Mouse (Mus musculus): ENCODE results near the gene Odf3b.

Odf3b gene

DNA sequence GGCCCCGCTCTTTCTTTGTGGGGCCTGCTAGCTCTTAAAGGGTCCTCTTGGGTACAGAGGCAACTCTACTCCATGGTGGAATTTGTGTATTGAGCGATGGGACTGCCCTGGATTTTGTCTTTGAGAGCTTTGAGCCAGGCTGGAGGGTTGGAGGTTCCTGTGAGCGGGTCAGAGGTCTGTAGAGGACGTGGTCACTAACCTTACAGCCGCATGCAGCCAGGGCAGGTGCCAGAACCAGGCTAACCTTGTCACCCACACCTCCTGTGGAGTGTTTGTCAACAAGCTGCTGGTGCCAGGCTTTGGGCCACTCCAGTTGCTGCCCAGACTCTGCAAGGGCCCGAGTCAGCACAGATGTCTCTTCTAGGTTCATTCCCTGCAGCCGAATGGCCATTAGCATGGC is 3.0 kb downstream of the Odf3b start:
- no peak for DNase-seq (ENCODE audit: low read depth in 1 of 2, low spot score in 2 of 2)

DNA sequence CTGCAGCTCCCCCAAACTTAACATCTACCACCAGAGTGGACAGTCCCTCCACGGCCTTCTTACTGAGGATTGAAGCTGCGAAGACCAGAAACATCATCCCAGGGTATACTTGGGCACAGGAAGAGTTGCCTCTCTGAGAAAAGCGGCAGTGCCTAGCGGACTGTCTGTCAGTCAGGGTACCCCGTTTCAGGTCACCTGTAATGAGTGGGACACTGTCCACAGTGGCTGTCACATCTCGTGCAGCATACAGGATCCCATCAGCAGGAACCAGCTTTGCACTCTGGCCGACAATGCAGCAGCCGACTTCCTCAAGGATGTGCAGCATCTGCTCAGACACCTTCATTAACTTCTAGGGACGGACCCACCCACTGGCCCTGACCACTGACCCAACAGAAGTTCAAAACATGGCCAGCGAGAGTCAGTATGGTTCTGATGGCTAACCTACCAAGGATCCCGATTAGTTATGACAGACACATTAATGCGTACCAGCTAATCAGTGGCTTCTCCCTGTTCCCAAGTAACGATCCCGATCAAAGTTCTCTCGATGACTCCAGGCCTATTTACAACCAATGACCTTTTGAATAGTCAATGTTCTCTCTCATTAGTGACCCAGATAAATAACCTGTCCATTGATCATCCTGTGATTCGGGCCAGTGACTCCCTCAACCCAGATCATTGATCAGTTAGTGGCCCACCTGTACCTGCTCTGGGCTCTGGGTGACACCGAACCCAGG is 4.1 kb downstream of the Odf3b start:
- DNase-seq (ENCODE audit: low read depth in 1 of 2, low spot score in 2 of 2) = no peak

DNA sequence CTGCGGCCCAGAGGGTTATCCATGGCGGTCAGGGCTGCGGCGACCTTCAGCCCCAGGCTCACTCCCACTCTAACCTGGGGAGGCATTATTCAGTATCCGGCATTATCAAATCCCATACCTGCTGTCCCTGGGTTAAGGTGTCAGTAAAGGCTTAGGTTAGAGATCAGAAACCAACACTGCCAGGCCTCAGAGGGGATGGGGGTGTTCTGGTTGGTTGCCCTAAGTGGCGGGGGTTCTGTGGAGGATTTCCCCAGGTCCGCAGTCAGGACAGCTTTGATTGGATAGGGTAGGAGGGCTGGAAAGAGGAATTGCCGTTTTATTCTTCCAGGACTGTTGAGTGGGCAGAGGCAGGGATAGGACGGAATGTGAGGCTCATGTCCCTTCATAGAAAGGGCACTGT is 4.7 kb downstream of the Odf3b start:
- no peak for DNase-seq (ENCODE audit: low read depth in 1 of 2, low spot score in 2 of 2)

DNA sequence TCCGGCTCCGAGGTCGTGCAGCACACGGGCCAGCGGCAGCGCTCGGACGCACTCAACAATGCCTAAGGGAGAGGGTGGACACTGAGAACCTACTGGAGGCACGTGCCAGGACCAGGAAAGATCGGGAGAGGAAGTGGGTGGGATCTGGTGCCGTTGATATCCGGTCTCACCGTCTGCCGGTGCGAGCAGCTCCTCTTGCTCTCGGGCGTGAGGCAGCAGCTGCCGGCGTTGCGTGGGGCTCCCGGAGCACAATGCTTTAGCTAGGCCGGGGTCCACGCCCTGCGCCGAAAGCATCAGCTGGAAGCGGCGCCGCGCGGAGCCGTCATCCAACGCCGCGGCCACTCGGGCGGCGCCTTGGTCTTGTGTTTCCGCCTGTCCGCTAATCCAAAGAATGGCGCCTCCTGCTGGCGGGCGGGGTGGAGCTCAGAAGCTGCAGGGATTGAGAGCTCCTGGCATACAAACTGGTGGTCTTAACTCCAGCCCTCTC is 5.3 kb downstream of the Odf3b start, which contains the start of gene Sco2:
Sco2 (minus strand) TSS at position 85 of the 487 bp plus-strand sequence.
- DNase-seq (ENCODE audit: low read depth in 1 of 2, low spot score in 2 of 2) = peak; percentile 71 to 86

DNA sequence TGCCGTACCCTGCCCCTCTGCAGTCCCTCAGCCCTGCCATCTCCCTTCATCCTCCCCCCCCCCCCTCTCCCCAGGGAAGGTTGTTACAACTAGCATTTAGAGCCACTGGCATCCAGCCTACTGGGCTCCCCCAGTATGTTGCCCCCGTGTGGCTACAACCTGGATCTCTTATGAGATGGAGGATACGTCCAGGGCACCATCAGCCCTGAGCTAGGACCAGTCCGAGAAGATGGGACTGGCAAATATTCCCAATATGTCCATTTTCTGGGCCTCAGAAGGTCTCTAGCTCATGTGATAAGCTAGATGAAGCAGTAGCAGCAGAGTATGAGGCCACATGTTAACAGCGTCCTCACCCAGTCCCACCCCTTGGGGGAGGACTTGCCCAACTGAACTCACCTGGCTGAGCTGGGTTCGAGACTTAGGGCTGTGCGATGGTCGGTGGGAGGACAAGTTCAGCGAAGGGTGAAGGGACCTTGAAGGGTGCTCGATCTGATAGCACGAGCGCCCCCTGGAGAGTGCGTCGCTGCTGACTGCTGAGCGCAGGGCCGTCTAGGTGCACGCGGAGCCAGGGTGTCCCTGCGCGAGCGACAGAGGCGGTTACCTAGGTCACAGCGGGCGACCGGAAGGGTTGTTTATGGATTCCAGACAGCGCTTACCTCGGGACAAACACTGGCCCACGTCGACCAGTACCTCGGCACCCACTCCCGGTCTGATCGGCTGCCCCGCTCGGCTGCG is 5.9 kb downstream of the Odf3b start:
- DNase-seq (ENCODE audit: low read depth in 1 of 2, low spot score in 2 of 2) = peak; percentile 55 to 75

DNA sequence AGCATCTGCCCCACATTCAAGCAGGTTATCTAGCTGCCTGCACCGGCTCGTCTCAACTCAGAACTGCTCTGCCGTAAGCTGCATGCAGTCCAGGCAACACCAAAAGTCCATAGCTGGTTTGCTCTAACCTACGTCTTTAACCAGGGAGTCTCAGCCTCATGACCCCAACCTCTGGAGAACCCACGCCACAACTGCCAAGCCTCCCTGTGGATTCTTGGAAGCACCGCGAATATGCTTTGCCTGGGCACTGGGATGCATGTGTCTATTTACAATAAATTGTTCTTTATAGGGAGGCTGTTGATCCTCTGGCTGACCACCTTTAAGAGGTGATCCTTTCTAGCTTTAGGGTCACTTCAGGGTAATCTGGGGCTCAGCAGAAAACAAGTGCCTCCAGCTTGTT is 6.5 kb downstream of the Odf3b start:
- DNase-seq (ENCODE audit: low read depth in 1 of 2, low spot score in 2 of 2) = no peak

DNA sequence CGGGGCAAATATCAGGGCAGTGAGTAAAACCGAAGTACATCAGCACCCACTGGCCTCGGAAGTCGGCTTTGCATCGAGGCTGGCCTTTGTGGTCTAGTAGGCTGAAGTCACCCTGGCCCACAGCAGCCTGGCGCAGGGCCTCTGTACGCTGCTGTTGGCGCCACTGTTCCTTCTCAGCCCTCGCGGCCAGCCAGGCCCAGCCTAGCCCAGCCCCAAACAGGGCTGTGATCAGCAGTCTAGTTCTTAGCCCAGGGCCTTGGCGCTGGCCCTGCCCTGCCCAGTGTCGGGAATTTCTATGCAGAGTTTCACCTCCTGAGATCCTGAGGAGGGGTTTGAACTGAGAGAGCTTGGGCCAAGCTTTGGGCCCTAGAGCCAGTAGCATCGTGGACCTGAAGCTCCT is 7.0 kb downstream of the Odf3b start:
- no peak for DNase-seq (ENCODE audit: low read depth in 1 of 2, low spot score in 2 of 2)

DNA sequence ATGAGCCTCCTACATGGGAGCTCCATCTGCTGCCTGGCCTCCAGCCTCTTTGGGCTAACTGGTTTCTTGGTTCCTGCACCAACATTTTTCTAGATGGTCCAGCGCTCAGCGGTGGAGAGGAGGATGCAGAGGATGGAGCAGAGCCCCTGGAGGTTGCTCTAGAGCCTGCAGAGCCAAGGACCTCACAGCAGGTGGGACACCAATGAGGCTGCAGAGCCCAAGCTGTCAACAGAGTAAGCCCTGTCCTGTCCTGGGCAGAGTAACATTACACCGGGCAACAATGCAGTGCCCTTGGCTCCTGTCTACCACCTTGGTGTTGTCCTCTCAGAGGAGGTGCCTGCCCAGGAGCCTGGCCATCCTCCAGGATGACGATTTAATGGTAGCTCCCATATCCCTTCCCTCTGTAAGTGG is 13.9 kb downstream of the Odf3b start:
- no peak for DNase-seq (ENCODE audit: low read depth in 1 of 2, low spot score in 2 of 2)

DNA sequence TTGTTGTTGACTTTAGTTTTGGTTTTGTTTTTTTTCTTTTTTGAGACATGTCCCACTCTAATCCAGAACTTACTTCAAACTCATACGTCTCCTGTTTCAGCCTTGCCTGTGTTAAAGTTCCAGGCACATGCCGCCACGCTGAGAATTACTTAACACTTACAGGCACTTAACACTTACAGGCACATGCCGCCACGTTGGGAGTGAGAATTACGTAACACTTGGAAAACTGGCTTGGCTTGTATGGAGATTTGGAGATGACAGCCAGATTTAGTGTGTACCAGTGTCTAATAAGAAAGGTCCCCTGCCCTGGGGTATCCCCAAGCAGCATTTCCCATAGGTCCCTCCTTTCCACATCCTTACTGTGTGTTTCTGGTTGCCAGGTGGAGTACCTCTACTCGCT is 16.0 kb downstream of the Odf3b start:
- no peak for DNase-seq (ENCODE audit: low read depth in 1 of 2, low spot score in 2 of 2)

DNA sequence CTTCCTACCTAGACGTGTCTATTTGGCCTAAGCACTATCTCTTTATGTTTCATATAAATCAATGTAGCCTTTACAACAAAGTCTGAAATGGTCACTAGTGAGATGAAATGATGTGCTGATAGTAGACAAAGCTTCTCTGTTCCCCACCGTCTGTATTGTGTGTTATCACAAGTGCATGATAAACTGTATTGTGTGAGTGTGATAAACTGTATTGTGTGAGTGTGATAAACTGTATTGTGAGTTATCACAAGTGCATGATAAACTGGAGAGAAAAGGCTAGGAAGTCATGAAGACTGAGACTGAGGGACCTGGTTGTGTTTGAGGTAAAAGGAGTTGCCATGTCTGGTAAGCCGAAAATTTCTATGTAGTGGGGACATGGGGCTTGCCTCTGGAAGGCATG is 20.3 kb downstream of the Odf3b start:
- no peak for DNase-seq (ENCODE audit: low read depth in 1 of 2, low spot score in 2 of 2)

DNA sequence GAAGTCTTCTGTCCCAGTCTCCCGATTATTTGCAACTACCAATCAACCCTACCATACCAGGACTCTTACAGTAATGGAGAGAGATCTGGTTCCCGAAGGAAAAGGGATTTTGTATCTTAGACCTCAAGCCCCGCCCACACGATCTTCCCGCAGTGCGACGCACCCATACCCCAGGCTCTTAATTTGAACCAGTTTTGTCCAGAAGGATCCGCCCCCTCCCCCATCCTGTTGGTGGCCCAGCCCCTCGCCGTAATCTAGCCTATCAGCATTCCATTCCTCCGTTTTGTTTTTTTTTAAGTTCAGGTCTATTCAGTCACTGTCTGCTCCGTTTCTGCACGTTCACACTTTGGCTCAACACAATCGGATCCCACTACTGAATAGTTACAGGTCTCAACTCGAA is 22.7 kb downstream of the Odf3b start:
- DNase-seq (ENCODE audit: low read depth in 1 of 2, low spot score in 2 of 2) = peak in 1 of 2 experiments; percentile 33

DNA sequence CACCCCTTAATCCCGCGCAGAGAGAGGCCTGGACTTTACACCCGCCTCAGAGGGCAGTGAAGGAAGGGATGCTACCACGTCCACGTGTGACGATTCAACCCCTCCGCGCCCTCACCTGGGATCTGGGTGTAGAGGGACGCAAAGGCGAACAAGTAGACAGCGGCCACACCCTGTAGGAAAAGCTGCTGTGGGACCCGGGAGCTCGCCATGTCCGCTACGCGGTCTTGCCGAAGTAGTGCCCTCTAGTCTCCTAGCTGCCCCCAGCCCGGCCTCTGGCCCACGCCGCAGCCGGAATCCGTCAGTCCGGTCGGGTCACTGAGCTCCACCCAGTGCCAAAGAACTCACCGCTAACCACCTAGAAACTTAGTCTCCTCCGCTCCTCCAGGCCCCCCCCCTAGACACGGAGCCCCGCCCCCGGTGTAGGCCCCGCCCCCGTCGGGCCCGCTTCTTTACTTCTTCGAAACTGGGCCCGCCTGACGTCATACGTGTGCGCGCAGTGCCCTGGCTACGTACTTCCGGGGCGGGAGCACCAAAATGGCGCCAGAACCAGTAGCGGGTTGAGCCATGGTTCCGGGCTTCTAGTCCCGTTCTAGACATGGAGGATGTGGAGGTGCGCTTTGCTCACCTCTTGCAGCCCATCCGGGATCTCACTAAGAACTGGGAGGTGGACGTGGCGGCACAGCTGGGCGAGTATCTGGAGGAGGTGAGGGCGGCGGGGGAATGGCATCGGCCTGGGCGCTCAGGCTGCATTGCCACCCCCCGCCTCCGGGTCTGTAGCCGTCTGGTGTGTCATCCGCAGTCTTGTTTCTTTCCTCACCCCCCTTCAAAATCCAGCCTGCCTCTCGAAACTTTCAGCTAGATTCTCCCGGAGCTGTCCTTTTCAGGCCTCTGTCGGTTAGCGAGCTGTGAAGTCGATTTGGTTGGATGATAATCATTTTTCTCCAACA is 23.6 kb downstream of the Odf3b start, which contains the start of the genes Lmf2 and Ncaph2:
Lmf2 (minus strand) TSS at position 419 of the 947 bp plus-strand sequence.
Ncaph2 (plus strand) TSS at position 479 of the 947 bp plus-strand sequence.
- DNase-seq (ENCODE audit: low read depth in 1 of 2, low spot score in 2 of 2) = peak; percentile 88 to 94

DNA sequence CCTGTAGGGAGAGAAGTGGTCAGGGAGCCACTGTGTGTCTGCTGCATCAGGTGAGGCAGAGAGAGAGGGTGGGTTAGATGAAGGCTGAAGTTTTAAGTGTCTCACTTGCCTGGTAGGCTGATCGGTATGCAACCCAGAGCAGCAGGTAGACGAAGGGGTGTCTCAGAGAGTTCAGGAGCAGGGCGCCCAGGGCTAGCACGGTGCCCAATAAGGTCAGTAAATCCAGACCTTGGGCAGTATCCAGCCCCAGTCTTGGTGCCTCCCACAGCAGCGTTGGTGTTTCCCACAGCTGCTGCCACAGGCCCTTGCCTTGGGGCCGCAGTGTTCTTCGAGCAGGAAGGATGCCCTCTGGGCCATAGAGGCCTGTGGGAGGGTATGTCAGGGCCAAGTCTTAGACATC is 24.6 kb downstream of the Odf3b start:
- DNase-seq (ENCODE audit: low read depth in 1 of 2, low spot score in 2 of 2) = no peak

DNA sequence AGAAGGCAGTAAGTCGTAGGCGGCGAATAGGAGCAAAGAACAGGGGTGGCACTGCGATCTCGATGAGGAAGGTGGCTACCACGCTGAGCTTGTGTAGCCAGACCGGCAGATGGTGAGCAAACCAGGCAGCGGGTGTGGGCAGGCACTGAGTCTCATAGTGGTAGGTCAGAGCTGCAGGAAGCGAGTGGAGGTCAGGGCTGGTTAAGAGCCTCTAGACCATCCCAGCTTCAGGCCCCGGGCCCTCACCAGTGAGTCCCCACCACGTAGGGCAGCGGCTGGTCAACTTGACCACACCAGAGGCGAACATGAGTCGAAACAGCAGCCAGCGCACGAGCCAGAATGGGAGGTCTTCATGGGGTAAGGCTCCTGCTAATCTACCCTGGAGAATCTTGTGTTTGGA is 25.2 kb downstream of the Odf3b start:
- no peak for DNase-seq (ENCODE audit: low read depth in 1 of 2, low spot score in 2 of 2)

DNA sequence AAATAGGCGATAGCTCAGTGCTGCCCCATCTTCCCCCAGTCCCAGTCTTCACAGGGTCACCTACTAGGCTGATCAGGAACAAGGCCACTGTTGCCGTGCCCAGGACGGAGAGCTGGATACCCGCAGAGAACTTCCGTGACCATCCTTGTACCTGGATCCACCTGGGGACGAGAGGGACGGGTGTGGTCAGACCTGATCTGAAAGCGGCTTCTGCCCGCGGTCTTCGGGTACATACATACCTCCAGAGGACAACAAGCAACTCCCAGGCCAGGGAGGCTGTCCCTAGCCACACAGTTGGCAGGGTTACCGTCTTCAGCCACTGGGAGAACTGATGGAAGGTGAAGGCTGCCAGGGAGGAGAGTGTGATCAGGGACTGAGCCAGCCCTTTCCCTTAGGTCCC is 26.3 kb downstream of the Odf3b start:
- DNase-seq (ENCODE audit: low read depth in 1 of 2, low spot score in 2 of 2) = no peak

DNA sequence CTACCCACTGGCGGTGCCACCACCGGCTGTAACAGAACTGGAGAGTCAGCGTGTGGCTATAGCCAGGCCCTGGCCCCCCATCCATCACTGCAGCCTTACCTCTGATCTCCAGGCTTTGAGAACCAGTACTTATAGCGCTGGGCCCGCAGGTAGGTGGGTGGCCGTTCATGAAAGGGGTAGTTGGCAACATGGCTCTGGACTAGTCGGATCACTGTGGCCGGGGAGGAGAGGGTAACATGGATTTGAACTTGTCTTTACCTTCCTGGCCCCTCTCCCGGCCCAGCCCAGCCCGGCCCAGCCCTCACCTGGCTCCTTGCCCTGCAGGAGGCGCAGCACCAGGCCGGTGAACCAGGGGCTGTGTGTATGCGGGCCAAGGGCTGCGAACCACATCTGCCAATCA is 27.0 kb downstream of the Odf3b start:
- DNase-seq (ENCODE audit: low read depth in 1 of 2, low spot score in 2 of 2) = no peak

DNA sequence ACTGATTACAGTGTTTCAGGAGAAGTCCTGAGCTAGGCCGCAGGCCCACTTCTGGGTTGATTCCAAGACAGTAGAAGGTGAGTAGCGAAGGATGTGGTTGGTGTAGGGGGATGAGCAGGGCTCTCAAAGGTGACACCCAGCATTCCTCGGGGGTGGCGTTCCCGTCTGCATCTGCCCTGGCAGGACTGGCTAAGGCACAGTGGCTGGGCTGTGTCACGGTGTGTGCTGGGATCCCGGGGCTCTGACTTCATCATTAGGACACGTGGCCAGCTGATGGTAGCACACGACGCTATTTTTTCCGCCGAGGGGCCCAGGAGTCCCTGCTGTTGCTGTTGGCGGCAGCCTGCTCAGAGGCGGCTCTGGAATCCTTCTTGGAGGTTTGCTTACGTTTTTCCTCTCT is 27.8 kb downstream of the Odf3b start:
- no peak for DNase-seq (ENCODE audit: low read depth in 1 of 2, low spot score in 2 of 2)

DNA sequence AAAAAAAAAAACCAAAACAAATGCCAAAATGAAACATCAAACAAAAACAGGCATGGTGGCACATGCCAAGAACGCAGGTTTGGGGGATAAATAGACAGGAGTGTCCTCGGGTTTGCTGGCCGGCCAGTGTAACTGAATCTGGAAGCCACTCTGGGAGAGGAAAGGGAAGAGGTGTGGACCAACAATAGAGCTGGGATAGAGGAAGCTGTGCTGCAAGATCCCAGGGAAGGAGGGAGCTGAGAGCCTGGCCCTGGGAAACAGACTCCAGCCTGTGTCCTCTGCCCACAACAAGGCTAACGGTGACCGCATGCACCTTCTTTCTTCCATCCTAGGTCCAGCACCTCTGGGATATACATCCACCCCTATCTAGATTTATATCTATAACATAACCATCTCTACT is 28.6 kb downstream of the Odf3b start:
- DNase-seq (ENCODE audit: low read depth in 1 of 2, low spot score in 2 of 2) = no peak

DNA sequence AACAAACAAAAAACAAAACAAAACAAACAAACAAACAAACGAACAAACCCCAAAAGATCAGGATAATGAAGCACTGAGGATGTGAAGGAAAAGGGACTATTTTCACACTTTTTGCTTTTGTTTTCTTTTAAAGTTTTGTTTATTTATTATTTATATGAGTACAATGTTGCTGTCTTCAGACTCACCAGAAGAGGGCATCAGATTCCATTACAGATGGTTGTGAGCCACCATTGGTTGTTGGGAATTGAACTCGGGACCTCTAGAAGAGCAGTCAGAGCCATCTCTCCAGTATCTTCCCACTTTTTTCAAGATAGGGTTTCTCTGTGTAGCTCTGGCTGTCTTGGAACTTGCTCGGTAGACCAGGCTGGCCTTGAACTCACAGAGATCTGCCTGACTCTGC is 35.8 kb downstream of the Odf3b start:
- DNase-seq (ENCODE audit: low read depth in 1 of 2, low spot score in 2 of 2) = no peak

DNA sequence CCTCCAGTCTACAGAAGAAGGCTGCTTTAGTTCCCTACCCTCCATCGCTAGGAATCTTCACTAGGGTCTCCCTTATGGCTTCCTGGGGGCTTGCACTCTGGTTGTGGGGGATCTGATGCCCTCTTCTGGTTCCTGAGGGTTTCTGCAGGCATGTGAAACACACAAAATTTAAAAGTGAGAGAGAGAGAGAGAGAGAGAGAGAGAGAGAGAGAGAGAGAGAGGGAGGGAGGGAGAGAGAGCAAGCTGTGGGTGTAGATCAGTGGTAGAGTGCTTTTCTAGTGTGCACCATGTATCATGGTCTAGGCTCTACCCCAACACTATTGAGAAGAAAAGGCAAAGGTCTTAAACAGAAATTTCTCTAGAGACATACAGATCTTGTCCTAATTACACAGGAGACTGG is 37.4 kb downstream of the Odf3b start:
- no peak for DNase-seq (ENCODE audit: low read depth in 1 of 2, low spot score in 2 of 2)

DNA sequence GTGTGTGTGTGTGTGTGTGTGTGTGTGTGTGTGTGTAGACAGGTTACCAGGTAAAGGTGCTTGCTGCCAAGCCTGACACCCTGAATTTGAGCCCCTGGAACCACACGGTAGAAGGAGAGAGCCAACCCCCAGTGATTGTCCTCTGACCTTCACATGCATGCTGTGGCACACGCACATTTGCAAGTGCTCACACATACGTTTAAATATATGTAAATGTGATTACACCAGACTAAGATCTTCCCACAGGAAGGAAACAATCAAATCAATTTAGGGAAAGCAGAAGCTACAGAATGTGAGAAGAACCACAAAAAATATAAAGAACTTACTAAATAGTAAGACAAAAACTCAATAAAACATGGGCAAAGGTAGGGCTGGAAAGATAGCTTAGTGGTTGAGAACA is 38.9 kb downstream of the Odf3b start:
- no peak for DNase-seq (ENCODE audit: low read depth in 1 of 2, low spot score in 2 of 2)
